Mouse (Mus musculus) cerebellum, adult 18-20 months (tissue): ENCODE data around the gene Cyld.
"Not testable (repeated sequence)": the region's sequence is repeated elsewhere in the genome, so short reads cannot be mapped to it uniquely, and the experiment has no call there.

ENCODE experiments used
- DNase-seq, 2 experiments: peaks; one replicate each; pipeline ENCODE4 v3.0.0; 2021

The Cyld gene

DNA sequence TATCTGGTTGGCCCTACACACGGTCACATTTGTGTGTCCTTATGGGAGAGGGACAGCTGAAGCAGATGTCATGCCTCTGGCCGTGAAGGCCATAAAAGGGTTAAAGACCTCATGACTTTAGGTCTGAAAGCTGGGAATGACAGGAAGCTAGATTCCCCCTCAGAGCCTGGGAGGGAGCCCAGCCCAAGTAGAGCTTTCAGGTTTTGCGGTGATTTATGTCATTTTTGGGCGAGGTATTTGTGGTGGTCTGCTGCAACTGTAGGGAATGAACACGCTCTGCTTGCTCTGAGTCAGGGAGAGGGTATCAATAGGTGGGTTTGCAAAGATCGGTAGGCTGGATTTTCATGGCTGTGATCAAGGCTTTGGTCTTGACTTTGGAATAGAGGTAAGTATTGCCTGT lies 6.9 kb upstream of the Cyld start:
- DNase-seq = no peak

DNA sequence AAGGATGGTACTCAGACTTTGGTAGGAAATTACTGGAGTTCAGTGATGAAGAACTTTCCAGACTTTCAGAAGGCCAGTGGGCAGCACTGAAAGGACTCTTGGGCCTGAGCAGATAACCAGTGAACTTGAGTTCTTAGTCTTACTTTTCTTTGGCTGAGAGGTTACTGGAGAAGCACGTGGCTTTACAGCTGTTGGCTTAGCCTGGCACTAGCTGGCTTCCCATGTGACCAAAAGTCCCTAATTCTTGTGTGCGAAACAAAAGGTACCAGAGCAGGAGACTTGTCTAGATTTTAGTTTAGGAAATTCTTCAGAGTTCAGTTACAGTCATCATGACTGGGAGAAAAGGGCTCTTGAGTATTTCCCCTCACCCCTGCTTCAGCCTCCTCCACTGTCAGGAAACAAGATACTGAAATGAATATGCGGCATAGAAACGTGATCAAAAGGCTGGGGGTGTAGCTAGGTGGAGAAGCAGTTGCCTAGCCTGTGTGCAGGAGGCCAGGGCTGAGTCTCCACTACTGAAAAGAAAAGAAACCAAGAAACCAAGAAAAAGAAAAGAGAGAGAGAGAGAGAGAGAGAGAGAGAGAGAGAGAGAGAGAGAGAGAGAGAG lies 5.4 kb upstream of the Cyld start:
- DNase-seq = no peak

DNA sequence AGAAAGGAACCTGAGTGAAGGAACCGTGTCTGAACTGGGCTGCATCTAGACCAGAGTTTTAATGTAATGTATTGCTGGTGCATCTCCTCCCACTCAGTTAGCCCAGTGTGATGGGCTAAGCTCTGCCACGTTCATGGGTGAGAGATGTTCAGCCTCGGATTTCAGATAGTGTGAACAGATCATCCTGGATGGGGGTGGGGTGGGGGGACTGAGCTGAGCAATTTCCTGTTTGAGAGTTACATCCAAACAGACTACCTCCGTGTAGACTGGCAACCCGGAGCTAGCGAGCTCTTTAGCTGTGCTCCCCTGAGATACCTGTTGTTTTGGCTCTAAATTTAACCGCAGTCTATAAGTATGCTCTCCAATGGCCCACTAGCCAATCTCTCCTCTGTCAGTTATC lies 4.9 kb upstream of the Cyld start:
- no peak for DNase-seq

DNA sequence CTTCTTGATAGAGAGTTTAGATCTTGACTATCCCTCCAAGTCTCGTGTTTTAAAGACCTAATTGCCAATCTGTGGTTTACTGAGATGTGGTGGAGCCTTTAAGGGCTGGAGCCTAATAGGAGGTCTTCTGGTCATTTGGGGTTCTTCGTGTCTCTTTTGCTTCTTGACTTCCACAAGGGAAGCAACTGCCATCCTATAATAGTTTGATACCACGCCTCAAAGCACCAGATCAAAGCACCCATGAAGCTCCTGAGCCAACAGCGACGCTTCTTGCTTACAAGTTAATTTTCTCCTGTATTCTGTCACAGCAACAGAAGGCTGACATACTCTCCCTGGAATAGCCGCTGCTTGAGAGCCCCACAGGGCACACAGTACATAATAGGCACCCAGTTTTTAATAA lies 4.0 kb upstream of the Cyld start:
- no peak for DNase-seq

DNA sequence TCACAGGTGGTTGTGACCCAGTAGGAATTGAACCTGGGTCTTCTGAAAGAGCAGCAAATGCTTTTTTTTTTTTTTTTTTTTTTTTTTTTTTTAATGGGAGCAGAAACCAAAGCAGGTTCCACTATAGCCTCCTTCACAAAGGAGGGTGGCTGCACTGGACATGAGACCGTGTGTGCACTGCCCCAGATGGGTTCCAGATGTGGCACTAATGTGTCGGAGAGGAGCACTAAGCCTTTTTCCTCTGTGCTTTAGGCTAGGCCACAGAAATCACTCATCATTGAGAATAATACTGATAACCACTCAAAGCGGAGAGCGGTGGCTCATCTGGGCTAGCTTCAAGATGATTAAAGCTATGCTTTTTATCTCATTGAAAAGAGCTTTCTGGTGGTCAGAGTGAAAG lies 3.5 kb upstream of the Cyld start:
- no peak for DNase-seq

DNA sequence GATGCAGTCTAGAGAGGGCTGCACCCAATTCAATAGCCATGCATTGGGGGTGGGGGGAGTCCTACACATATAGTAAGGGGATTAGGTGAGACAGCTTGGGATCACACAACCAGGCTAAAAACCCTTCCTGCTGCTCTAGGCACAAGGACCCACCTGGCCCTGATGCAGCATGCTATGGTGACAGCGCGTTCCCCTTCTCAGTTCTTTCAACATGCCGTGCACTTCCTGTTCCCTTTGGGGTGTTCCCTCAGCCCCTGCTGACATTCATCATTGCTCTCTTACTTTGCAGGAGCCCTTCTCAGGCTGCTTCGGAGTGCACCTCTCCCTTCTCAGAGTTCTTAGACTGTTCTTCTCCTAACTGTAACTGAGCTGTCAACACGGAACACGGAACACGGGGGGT lies 2.5 kb upstream of the Cyld start:
- no peak for DNase-seq

DNA sequence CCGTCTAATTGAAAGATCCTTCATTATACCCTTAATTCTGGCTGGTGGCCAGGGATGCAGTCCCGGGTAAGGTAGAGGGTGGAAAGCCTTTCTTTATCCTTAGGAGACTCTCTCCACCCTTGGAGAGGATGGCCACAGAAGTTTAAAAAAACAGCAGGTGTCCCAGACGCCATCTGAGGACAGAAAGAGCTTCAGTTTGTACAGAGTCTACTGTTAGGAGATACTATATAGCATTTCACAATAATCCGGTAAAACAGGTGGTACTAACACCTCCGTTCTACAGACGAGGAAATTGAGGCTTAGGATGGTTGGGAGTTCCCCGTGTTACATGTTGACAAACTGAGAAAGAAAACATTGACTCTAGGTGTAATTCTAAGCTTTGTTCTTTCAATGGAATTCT lies 600 bp upstream of the Cyld start:
- DNase-seq = peak; percentile 38 to 53

DNA sequence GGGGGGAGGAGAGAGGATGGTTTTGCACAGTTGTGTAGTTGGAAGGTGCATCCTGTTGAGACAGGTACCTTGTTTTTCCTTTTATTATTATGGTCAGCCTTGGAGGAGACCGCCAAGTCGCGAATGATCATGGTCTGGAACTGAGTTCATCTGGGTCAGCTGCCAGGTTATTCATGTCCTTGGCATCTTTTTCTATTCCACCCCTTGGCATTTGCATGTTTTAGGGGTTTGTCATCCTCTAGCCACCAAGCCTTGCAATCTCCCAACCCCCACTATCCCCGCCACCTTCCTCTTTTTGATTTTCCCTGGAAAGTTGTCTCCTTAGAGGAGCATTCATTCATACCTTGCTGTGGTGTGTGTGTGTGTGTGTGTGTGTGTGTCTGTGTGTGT lies 809 bp downstream of the Cyld start:
- DNase-seq = peak; percentile 46 to 61

DNA sequence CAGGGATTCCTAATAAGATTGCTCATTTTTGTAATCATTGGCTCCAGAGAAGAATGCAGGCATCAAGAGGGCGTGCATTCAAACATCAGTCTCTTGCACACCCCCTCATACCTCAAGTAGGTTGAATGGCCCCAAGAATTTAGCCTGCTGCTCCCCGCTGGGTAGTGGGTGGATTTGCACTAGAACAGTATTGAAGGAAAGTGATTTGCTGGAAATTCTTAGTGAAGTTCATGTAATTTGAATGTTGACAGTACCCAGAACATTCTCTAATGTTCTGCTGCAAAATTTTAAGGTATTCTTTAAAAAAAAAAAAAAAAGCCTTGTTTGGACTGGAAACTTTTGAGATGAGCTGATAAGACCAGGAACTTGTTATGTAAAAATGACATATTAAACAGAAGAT lies 1.2 kb downstream of the Cyld start:
- DNase-seq = peak in 1 of 2 experiments; percentile 34

DNA sequence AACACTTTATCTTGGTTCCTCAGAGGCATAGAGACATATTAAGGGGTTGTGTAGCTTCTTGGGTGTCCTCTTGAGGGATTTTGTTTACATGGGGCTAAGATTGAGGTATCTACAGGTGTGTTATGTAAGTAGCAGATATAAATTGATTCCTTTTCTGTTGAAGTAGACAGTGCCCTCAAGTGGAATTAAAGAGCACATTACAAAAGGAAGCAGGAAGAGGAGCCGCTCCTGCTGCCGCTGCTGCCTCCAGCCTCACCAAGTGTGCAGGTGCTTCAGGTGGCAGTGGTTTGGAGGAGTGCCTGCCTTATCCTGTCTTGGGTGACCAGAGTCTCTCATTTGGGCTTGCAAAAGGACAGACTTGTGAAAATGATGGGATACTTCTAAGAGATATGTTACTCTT lies 4.8 kb downstream of the Cyld start:
- DNase-seq = peak; percentile 45

DNA sequence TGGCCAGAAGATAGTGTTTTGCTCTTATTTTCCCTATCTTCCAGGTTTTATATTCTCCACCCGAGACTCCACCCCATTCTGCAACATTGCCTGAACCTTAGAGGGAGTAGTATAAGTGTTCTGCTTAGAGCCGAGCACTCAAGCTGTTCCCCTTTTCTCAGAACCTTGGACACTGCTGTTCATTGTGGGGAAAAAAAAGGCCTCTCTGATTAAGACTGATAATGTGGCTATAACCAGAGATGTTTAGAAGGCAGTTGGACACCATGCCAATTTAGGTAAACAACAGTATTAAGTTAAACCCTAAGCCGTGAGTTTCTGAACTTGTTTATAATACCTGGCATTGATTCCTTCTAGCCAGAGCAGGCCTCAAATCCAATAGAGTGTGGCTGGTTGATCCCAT lies 6.0 kb downstream of the Cyld start:
- no peak for DNase-seq

DNA sequence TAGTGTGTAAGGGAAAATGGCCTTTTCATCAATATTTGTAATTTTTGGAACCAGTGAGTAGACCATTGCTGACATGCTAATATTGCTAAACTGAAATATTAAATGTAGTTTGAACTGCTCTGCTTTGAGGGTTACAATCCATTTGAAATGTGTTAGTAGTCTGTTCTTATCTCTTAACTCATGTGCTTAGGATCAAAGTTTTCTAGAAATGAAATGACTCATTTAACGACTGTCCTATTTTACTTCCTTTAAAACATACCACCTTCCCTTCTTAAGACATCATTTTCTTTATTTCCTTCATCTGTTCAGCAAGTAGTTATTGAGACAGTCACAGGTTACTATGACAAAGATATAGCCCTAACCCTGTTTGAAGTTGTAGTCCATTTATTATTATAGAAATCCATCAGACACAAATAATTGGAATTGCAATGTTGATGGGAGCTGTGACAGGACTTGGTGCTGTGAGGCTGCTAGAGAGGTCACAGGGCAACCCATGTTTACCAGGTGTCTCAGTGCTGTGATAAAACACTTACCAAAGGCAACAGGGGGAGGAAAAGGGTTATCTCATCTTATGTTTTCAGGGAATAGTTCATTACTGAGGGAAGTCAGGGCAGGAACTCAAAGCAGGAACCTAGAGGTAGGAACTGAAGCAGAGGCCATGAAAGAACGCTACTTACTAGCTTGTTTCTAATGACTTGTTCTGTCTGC lies 26.6 kb downstream of the Cyld start:
- DNase-seq = no peak

DNA sequence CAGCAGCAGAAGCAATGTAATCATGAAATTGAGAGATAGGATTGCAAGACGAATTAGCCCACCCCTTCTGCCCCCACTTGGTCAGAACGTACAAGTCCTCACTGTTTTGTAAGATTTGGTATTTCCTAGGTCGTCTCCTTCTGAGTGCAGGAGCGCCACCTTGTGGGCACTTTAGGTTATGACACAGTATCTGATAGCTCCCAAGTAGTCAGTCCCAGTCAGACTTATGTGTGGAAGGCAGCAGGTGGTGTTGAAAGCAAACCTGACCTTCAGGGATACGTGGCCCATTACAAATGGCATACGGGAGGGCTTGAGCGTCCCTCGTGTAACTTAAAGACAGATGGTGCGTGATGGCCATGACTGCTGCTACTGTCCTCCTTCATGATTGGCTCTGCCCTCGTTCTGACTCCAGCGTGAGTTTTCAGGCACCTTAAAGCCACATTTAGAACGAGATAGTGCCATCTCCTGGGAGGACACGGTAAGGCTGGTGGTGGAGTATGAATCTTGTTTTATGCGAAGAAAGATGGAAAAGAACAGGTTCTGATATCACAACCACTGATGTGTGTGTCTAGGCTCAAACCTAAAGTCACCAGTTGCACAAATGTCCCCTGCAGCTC lies 58.5 kb downstream of the Cyld start:
- DNase-seq = peak; percentile 86 to 87

DNA sequence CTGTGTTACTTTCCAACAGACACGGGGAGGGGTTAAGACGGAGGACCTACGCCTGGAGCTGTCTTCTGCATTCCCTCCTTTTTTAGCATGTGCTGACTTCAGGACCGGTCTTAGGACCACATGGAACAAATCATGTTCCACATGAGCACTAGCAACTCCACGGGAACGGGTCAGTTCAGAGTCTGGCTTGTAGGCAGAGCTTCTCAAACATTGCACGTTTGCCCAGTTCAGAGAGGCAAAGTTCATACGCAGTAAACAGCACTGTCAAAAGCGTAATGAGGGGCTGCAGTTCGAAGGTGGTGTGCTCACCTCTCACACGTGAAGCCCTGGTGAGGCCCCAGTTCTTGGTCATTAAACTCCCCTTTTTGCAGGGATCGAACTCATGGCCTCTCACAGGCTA lies 65.2 kb downstream of the Cyld start:
- no peak for DNase-seq

DNA sequence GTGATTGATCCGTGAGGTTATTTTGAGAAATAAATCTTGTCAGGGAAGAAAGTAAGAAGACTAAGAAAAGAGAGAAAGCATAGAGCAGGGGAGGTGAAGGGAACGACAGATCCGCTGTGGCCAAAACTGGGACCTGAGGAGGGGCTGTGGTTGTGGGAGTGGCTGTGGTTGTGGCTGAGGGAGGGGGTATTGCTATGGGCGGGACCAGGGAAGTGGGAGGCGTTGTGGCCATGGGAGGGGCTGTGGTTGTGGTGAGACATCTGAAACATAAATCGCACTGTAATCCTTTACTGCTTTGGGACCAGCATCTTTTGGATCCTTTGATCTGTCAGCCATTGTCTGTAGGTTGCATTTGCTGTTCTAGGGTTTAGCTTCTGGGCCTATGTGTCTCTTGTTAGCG lies 74.4 kb downstream of the Cyld start:
- no peak for DNase-seq

DNA sequence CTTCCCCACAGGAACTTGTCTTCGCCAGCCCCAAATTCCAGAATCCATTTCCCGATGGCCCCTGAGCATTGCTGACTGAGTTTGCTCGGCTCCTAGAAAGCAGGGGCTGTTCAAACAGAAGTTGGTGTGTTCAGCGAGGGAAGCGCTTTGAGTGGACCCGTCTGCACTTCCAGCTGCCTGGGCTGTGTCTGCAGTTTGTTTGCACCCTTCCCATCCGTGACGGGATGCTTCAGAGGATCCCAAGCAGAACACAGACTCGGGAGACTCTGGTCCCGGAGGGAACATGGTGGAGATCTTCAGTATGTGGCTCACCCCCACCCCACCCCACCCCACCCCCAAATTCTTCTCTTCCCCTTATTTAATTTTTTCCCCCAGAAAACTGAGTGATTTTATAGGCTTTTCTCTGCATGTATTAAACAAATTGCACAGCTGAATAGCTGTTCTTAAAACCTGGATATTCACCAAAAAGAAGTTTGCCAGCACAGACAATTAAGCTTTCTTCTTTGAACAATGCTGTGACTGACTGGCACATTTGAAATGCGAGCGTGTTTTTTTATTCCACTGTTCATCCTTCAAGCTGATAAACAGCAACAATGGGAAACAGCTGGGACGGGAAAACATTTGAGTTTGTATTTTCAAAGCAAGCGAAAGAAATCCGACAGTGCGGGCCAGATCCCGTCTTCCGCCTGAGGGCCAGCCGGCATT lies 77.9 kb downstream of the Cyld start:
- no peak for DNase-seq

DNA sequence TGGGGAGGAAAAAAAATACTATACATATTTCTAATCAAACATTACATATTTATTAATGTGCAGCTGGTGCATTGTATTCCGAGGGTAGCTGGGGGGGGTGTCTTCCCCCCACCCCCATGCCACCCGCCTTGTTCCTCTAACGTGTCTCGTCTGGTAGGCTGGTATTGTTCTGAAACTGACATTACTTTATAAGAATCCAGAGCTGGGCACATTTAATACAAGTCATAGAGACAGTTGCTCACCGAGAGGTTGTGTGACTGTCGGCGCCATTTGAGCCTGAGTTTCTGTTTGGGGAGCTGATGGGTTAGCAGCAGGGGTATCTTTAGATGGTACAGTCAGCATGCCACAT lies 78.4 kb downstream of the Cyld start:
- DNase-seq = no peak

DNA sequence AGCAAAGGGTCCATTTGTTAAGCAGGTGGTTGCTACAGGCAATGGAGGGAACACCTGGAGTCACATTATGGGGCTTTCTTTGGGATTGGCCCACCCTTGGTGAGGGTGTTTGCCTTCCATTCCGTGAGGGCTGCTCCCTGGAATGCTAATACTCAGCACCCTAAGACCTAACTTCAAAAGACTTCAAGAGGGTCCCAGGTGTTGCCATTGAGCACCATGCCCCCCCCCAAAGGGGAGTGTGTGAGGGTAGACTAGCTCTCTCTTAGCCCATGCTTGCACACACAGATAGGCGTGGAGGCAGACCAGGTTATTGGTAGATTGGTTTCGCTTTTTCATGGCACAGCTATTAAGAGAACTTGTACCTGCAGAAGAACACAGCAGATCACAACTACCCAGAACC lies 83.3 kb downstream of the Cyld start:
- no peak for DNase-seq

DNA sequence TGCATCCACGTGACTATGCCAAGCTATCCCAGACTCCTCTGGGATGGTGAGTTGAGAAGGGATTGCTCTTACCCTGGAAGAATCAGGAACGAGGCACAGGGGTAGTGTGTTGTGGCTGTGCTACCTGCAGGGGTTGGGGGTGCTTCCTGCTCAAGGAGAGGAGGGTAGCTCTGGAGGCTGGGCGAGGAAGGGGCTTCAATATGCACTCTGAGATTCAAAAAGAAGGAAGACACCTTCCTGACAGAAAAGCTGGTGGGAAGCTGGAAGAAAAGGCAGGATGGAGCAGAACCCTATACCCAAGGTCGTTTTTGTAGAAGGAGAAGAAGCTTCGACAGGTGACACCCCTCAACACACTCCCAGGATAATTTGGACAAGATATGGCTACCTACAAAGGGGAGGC lies 84.5 kb downstream of the Cyld start:
- DNase-seq = no peak

DNA sequence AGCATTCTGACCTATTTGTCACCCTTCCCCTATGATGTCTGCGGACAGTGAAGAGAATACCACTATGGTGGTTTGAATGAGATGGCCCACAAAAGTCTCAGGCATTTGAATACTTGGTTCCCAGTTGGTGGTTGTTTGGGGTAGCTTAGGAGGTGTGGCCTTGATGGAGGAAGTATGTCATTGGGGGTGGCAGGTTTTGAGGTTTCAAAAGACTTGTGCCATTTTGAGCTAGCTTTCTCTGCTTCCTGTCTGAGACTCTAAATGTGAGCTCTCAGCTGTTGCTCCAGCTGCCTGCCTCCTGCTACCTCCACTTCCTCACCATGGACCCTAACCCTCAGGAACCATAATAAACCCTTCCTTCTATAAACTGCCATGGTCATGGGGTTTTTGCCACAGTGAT lies 86.9 kb downstream of the Cyld start:
- DNase-seq = no peak

DNA sequence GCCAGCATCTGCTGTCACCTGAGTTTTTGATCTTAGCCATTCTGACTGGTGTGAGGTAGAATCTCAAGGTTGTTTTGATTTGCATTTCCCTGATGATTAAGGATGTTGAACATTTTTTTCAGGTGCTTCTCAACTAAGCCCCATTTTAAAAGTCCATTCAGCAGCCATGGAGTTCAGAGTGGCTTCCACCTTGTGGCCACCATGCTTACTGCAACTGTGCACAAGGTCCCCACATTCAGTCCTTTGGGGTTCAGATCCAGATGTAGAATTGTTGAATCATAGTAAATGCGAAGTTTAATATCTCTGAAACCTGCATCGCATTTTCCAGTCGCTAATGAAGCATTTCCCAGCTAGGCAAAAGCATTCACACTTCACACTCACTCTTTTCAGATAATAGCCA lies 91.5 kb downstream of the Cyld start:
- not testable (repeated sequence) for DNase-seq

DNA sequence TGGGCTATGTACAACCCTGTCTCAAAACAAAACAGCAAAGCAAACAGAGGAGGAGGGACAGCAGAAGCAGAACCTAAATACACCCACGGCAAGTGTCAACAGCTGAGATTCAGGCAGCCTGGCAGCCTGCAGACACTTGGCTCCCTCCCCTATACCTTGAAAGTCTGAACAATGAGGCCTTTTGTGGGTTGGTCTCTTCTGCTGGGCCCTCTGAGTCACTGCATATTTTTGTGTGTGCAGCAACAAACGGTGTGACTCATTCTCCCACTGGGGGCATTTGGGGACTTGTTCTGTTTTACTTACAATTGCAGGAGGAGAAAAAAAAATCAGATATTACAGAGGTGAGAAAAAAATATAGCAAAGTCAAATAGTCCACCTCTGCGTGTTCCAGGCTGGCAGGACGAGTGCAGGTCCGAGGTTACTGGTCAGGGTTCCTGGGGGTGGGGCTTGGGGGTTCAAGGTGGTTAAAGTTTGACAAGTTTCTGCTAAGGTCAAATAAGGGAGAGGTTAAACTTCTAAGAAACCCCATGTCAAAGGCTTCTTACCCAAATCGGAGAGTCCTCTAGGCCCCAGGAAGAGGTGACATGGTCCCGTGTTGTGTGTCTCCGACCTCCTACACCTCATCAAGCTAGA lies 96.0 kb downstream of the Cyld start:
- no peak for DNase-seq

DNA sequence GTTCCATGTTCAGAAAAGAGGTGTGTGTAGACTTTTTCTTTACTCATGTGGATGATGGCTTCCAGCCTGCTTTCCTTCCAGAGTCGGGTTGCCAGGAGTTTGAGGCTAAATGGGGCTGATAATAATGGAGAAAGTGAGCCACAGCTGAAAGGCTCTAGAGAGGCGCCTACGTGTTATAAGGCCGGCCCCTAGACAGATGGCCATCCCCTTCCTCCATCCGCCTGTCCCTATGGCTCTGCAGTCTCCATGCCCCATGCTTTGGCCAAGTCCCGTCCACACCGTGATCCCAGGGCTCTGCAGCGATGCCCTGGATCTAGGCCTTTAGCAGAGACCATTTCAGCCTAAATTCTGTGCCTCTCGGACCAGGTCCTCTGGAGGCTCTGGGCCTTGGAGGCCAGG lies 96.5 kb downstream of the Cyld start:
- no peak for DNase-seq
